10 mouse cellular contexts compared by ENCODE assay signal in genomic region chr13:74302050-74303037, GRCm38 (mm10). TPM values are rescaled to one million over a fixed set of nuclear protein-coding genes. Genes with fewer than 3 reads are reported as not detected.
DNase-seq lines count a peak whose midpoint lies in the region; ATAC-seq and TF ChIP-seq lines count a peak whose summit lies in the region.
"Had no signal": no experiment of that assay in that cellular context is flagged by ENCODE, and none has a peak within 500 bp of the region (broad histone marks: within the 10 kb centered on the region; RNA-seq: fewer than 3 reads in every experiment).

No protein-coding gene starts in this region.

- H3K36me3 ChIP-seq in heart, adult 2 months (ENCODE audit: control insufficient read depth, insufficient read depth, low read length), result no peaks in the 10 kb centered on the region
- H3K36me3 ChIP-seq in midbrain, embryonic 15.5 days (replicated peaks), result peaks cover 22% of the 10 kb centered on the region
- peaks cover 23% of the 10 kb centered on the region for H3K36me3 ChIP-seq in midbrain, embryonic 16.5 days (ENCODE audit: control insufficient read depth, insufficient read depth, low read length)
- peaks cover 0 to 7% of the 10 kb centered on the region in 2 experiments; a peak in 2 of 4 replicates for H3K36me3 ChIP-seq in MEL (ENCODE audit: control insufficient read depth in 1 of 2, insufficient read depth in 2 of 2, low read length in 2 of 2)
- H3K36me3 ChIP-seq in intestine, embryonic 15.5 days, result peaks cover 16% of the 10 kb centered on the region

- H3K4me1 ChIP-seq in heart, adult 2 months (ENCODE audit: control insufficient read depth, insufficient read depth, low read length), result no peaks in the 10 kb centered on the region
- no peaks in the 10 kb centered on the region for H3K4me1 ChIP-seq in midbrain, embryonic 15.5 days
- H3K4me1 ChIP-seq in midbrain, embryonic 16.5 days (ENCODE audit: control insufficient read depth, insufficient read depth, low read length), result no peaks in the 10 kb centered on the region
- H3K4me1 ChIP-seq in MEL (ENCODE audit: control insufficient read depth in 1 of 2, insufficient read depth in 2 of 2, low read length in 2 of 2), result no peaks in the 10 kb centered on the region
- H3K4me1 ChIP-seq in intestine, embryonic 15.5 days (replicated peaks), result no peaks in the 10 kb centered on the region

- no peak overlapping the region for H3K27ac ChIP-seq in heart, adult 2 months
- no peak overlapping the region for H3K27ac ChIP-seq in midbrain, embryonic 15.5 days
- H3K27ac ChIP-seq in midbrain, embryonic 16.5 days (ENCODE audit: low read length), result no peak overlapping the region
- H3K27ac ChIP-seq in MEL (ENCODE audit: control insufficient read depth, low read depth, low read length), result no peak overlapping the region
- no peak overlapping the region for H3K27ac ChIP-seq in intestine, embryonic 15.5 days

- H3K27me3 ChIP-seq in heart, adult 2 months (ENCODE audit: control insufficient read depth, insufficient read depth, low read length), result no peaks in the 10 kb centered on the region
- no peaks in the 10 kb centered on the region for H3K27me3 ChIP-seq in midbrain, embryonic 15.5 days (replicated peaks)
- H3K27me3 ChIP-seq in midbrain, embryonic 16.5 days (ENCODE audit: control insufficient read depth, insufficient read depth, low read depth, low read length), result no peaks in the 10 kb centered on the region
- no peaks in the 10 kb centered on the region for H3K27me3 ChIP-seq in MEL (ENCODE audit: control insufficient read depth in 1 of 2, insufficient read depth in 2 of 2, low read length in 2 of 2)
- no peaks in the 10 kb centered on the region for H3K27me3 ChIP-seq in intestine, embryonic 15.5 days (replicated peaks)

- TF ChIP-seq RAD21 in MEL (IDR thresholded peaks at IDR 0.05; ENCODE audit: low read depth, low read length), result no peak; the same call in 1 of the 2 replicates

- TF ChIP-seq CTCF in heart, adult 2 months (IDR thresholded peaks at IDR 0.05), result peak; percentile 42
- peak; percentile 41 to 48 (median 48); a peak in 5 of 6 replicates for TF ChIP-seq CTCF in MEL (IDR thresholded peaks at IDR 0.05 in 2 of 3, conservative IDR thresholded peaks at IDR 0.05 in 1 of 3; ENCODE audit: control insufficient read depth in 1 of 3, insufficient read depth in 1 of 3, low read depth in 2 of 3, low read length in 3 of 3, poor library complexity in 1 of 3, severe bottlenecking in 1 of 3)

- intact Hi-C loops in heart, adult 2 months (cut with DNase I), result loop anchor here (5.0 to 10.0 kb wide), 2 partner anchors 95 to 588 kb away; partner anchors contain the start of gene Exoc3

- H3K79me2 ChIP-seq in heart, adult 2 months (replicated peaks; ENCODE audit: control insufficient read depth, insufficient read depth, low read length), result no peaks in the 10 kb centered on the region
- no peaks in the 10 kb centered on the region for H3K79me2 ChIP-seq in MEL (ENCODE audit: control insufficient read depth, insufficient read depth, low read length, poor library complexity)

- TF ChIP-seq EP300 in heart, adult 2 months (IDR thresholded peaks at IDR 0.05; ENCODE audit: insufficient read depth, low read depth, low read length), result no peak
- TF ChIP-seq EP300 in MEL (IDR thresholded peaks at IDR 0.05; ENCODE audit: low read depth in 1 of 2, low read length in 2 of 2), result no peak

- no peak overlapping the region for H3K4me2 ChIP-seq in midbrain, embryonic 15.5 days
- no peak overlapping the region for H3K4me2 ChIP-seq in midbrain, embryonic 16.5 days (ENCODE audit: low read length)
- no peak overlapping the region for H3K4me2 ChIP-seq in intestine, embryonic 15.5 days (replicated peaks)

- ATAC-seq in midbrain, embryonic 15.5 days (replicated peaks), result peak; percentile 32
- no peak for ATAC-seq in midbrain, embryonic 16.5 days
- ATAC-seq in intestine, embryonic 15.5 days, result peak; percentile 61
- no peak for ATAC-seq in activated CD4-positive, CD25-positive, alpha-beta regulatory T cell, adult 4 months

- no peak overlapping the region for H3K9ac ChIP-seq in heart, adult 2 months (ENCODE audit: low read depth, low read length)
- H3K9ac ChIP-seq in midbrain, embryonic 15.5 days, result no peak overlapping the region
- no peak overlapping the region for H3K9ac ChIP-seq in midbrain, embryonic 16.5 days (ENCODE audit: low read depth, low read length)
- H3K9ac ChIP-seq in MEL (ENCODE audit: control insufficient read depth, low read depth, low read length, poor library complexity, severe bottlenecking), result no peak overlapping the region
- H3K9ac ChIP-seq in intestine, embryonic 15.5 days, result no peak overlapping the region

- no peaks in the 10 kb centered on the region for H3K9me3 ChIP-seq in midbrain, embryonic 15.5 days
- H3K9me3 ChIP-seq in midbrain, embryonic 16.5 days (replicated peaks; ENCODE audit: control insufficient read depth, low read length, poor library complexity, severe bottlenecking), result no peaks in the 10 kb centered on the region
- H3K9me3 ChIP-seq in MEL (replicated peaks; ENCODE audit: insufficient read depth, low read length), result no peaks in the 10 kb centered on the region
- no peaks in the 10 kb centered on the region for H3K9me3 ChIP-seq in intestine, embryonic 15.5 days

- DNase-seq in heart, adult 2 months, result no peak
- no peak for DNase-seq in heart, postnatal 4 days
- DNase-seq in MEL (ENCODE audit: low read depth, low spot score), result peak; percentile 36
- no peak for DNase-seq in lung, postnatal 36 days
- DNase-seq: cerebellum, adult 11-12 months; gastrocnemius, postnatal 10 days had no signal

- H3K4me3 ChIP-seq in heart, adult 2 months, result no peak overlapping the region
- no peak overlapping the region for H3K4me3 ChIP-seq in midbrain, embryonic 15.5 days
- no peak overlapping the region for H3K4me3 ChIP-seq in midbrain, embryonic 16.5 days (ENCODE audit: low read depth, low read length)
- no peak overlapping the region for H3K4me3 ChIP-seq in MEL (ENCODE audit: control insufficient read depth in 1 of 2, insufficient read depth in 1 of 2, low read depth in 2 of 2, low read length in 2 of 2)
- H3K4me3 ChIP-seq in intestine, embryonic 15.5 days (replicated peaks), result no peak overlapping the region

- 83% methylated on average over 10 of the region's 10 CpGs for WGBS in heart, adult 2 months
- WGBS in midbrain, embryonic 15.5 days, result 85% methylated on average over 10 of the region's 10 CpGs
- 83% methylated on average over 10 of the region's 10 CpGs for WGBS in midbrain, embryonic 16.5 days
- 79% methylated on average over 10 of the region's 10 CpGs for WGBS in intestine, embryonic 15.5 days

- TF ChIP-seq POLR2A in heart, adult 2 months (IDR thresholded peaks at IDR 0.05; ENCODE audit: insufficient read depth, low read depth, low read length), result no peak
- TF ChIP-seq POLR2A in MEL (IDR thresholded peaks at IDR 0.05; ENCODE audit: control insufficient read depth in 1 of 2, insufficient read depth in 1 of 2, low read depth in 1 of 2, low read length in 2 of 2, poor library complexity in 1 of 2), result no peak

RNA-seq across cellular contexts. Expression of gene Ahrr, which starts 10.2 kb away (rescaled TPM):
- under 1 TPM; 0.89 to 0.91 TPM for total RNA-seq in heart, adult 2 months (2021)
- 1.2 and 2.7 TPM in 2 replicates for polyA plus RNA-seq in heart, adult 2 months (2012; rRNA removed)
- total RNA-seq in heart, postnatal 4 days (2021), result 1 to 10 TPM; 1.6 to 1.8 TPM
- polyA plus RNA-seq in midbrain, embryonic 15.5 days (2015; fragmentation: Nextera tagmentation; extraction: Ambion mirVana), result 0.43 and 0.88 TPM in 2 replicates
- polyA plus RNA-seq in midbrain, embryonic 16.5 days (2015; fragmentation: Nextera tagmentation; extraction: Ambion mirVana), result 0.58 and 0.70 TPM in 2 replicates
- total RNA-seq in MEL (2012; rRNA removed), result not detected in 2 replicates
- polyA plus RNA-seq in MEL (2012; ENCODE audit: insufficient read depth in 1 of 2, insufficient read length in 2 of 2, low read depth in 1 of 2, low replicate concordance in 2 of 2, missing spikeins in 1 of 2), result under 1 TPM in 1 of 2 experiments, not detected in 1; 0.01 TPM
- 0.25 and 0.28 TPM in 2 replicates for polyA plus RNA-seq in intestine, embryonic 15.5 days (2015; fragmentation: Nextera tagmentation; extraction: Ambion mirVana)
- polyA plus RNA-seq in activated CD4-positive, CD25-positive, alpha-beta regulatory T cell, adult 4 months (2017; shearing (Covaris generic)), result under 1 TPM; 0.20 to 0.56 TPM

RNA-seq across cellular contexts. Expression of gene Pdcd6, which starts 15.0 kb away (rescaled TPM):
- 10 to 100 TPM; 40.2 to 43.5 TPM for total RNA-seq in heart, adult 2 months (2021)
- 51.0 and 84.2 TPM in 2 replicates for polyA plus RNA-seq in heart, adult 2 months (2012; rRNA removed)
- 10 to 100 TPM; 52.0 to 52.3 TPM for total RNA-seq in heart, postnatal 4 days (2021)
- polyA plus RNA-seq in midbrain, embryonic 15.5 days (2015; fragmentation: Nextera tagmentation; extraction: Ambion mirVana), result 106 and 118 TPM in 2 replicates
- polyA plus RNA-seq in midbrain, embryonic 16.5 days (2015; fragmentation: Nextera tagmentation; extraction: Ambion mirVana), result 108 and 110 TPM in 2 replicates
- 134 and 142 TPM in 2 replicates for total RNA-seq in MEL (2012; rRNA removed)
- 100 to 1,000 TPM in 1 of 2 experiments, not detected in 1; 106 TPM for polyA plus RNA-seq in MEL (2012; ENCODE audit: insufficient read depth in 1 of 2, insufficient read length in 2 of 2, low read depth in 1 of 2, low replicate concordance in 2 of 2, missing spikeins in 1 of 2)
- 170 and 182 TPM in 2 replicates for polyA plus RNA-seq in intestine, embryonic 15.5 days (2015; fragmentation: Nextera tagmentation; extraction: Ambion mirVana)
- polyA plus RNA-seq in activated CD4-positive, CD25-positive, alpha-beta regulatory T cell, adult 4 months (2017; shearing (Covaris generic)), result 100 to 1,000 TPM; 188 to 204 TPM

RNA-seq across cellular contexts. Expression of gene Sdha, which starts 47.7 kb away (rescaled TPM):
- total RNA-seq in heart, adult 2 months (2021), result 1,000 to 10,000 TPM; 1,363 to 1,571 TPM
- 687 and 1,076 TPM in 2 replicates for polyA plus RNA-seq in heart, adult 2 months (2012; rRNA removed)
- total RNA-seq in heart, postnatal 4 days (2021), result 1,000 to 10,000 TPM in 1 of 2 experiments, 100 to 1,000 TPM in 1; 966 to 1,001 TPM
- polyA plus RNA-seq in midbrain, embryonic 15.5 days (2015; fragmentation: Nextera tagmentation; extraction: Ambion mirVana), result 238 and 246 TPM in 2 replicates
- 235 and 238 TPM in 2 replicates for polyA plus RNA-seq in midbrain, embryonic 16.5 days (2015; fragmentation: Nextera tagmentation; extraction: Ambion mirVana)
- total RNA-seq in MEL (2012; rRNA removed), result 145 and 151 TPM in 2 replicates
- 100 to 1,000 TPM in 1 of 2 experiments, 10 to 100 TPM in 1; 68.6 to 214 TPM for polyA plus RNA-seq in MEL (2012; ENCODE audit: insufficient read depth in 1 of 2, insufficient read length in 2 of 2, low read depth in 1 of 2, low replicate concordance in 2 of 2, missing spikeins in 1 of 2)
- polyA plus RNA-seq in intestine, embryonic 15.5 days (2015; fragmentation: Nextera tagmentation; extraction: Ambion mirVana), result 314 and 349 TPM in 2 replicates
- 100 to 1,000 TPM; 257 to 308 TPM for polyA plus RNA-seq in activated CD4-positive, CD25-positive, alpha-beta regulatory T cell, adult 4 months (2017; shearing (Covaris generic))

RNA-seq across cellular contexts. Expression of gene Ccdc127, which starts 47.8 kb away (rescaled TPM):
- total RNA-seq in heart, adult 2 months (2021), result 10 to 100 TPM; 51.3 to 53.5 TPM
- 5.5 and 7.5 TPM in 2 replicates for polyA plus RNA-seq in heart, adult 2 months (2012; rRNA removed)
- total RNA-seq in heart, postnatal 4 days (2021), result 10 to 100 TPM; 42.1 to 42.3 TPM
- polyA plus RNA-seq in midbrain, embryonic 15.5 days (2015; fragmentation: Nextera tagmentation; extraction: Ambion mirVana), result 38.8 and 44.5 TPM in 2 replicates
- polyA plus RNA-seq in midbrain, embryonic 16.5 days (2015; fragmentation: Nextera tagmentation; extraction: Ambion mirVana), result 43.1 and 45.9 TPM in 2 replicates
- total RNA-seq in MEL (2012; rRNA removed), result 28.7 and 33.6 TPM in 2 replicates
- polyA plus RNA-seq in MEL (2012; ENCODE audit: insufficient read depth in 1 of 2, insufficient read length in 2 of 2, low read depth in 1 of 2, low replicate concordance in 2 of 2, missing spikeins in 1 of 2), result 10 to 100 TPM in 1 of 2 experiments, not detected in 1; 30.2 TPM
- polyA plus RNA-seq in intestine, embryonic 15.5 days (2015; fragmentation: Nextera tagmentation; extraction: Ambion mirVana), result 44.4 and 48.6 TPM in 2 replicates
- polyA plus RNA-seq in activated CD4-positive, CD25-positive, alpha-beta regulatory T cell, adult 4 months (2017; shearing (Covaris generic)), result 10 to 100 TPM; 37.6 to 37.9 TPM

Comparison
In these comparisons a context has a peak if more than half of its experiments do, and no peak if none do; other contexts are left out.
1. ATAC-seq: peak in midbrain, embryonic 15.5 days (single experiment) and intestine, embryonic 15.5 days (single experiment); none in midbrain, embryonic 16.5 days (single experiment) and activated CD4-positive, CD25-positive, alpha-beta regulatory T cell, adult 4 months (single experiment).